Mouse (Mus musculus) pancreas, adult 10 weeks (tissue): ENCODE data around the gene Awat1. TPM values are rescaled to one million over a fixed set of nuclear protein-coding genes. Genes with fewer than 3 reads are reported as not detected.

Source experiments
- polyA plus RNA-seq: library from polyadenylated mRNA; stranded (reverse); fragments of 350-450 nt; fragmentation: Illumina TruSeq; extraction: RNeasy Lipid Tissue Mini Kit (QIAGEN cat#74804); gene quantifications from one replicate; pipeline ENCODE4 v1.2.3, GENCODE M21; 2015; ENCODE audit warnings: low read depth, low replicate concordance; ENCODE audit not compliant: insufficient read depth

Gene Awat1
- not detected for polyA plus RNA-seq

DNA sequence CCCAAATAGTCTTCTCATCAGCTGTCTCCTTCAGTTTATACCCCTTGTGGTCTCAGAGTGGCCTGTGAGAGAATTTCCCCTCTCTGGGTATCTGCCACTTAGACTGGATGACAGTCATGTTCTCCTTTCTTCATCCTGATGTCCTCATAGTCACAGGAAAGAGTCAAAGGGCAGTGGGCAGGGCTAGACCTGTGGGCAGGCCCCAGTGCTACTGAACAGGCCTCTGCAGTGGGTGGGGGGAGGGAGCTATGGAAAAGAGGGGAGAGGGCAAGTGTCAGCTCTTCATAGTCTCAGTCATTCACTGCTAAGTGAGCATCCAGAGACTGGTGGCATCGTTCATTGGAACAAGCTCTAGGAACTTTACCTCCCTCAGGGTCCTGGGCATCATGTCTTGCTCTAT is at the start of gene Awat1:
Gene Awat1 (plus strand): TSS at position 301 of the 400 bp plus-strand sequence.

DNA sequence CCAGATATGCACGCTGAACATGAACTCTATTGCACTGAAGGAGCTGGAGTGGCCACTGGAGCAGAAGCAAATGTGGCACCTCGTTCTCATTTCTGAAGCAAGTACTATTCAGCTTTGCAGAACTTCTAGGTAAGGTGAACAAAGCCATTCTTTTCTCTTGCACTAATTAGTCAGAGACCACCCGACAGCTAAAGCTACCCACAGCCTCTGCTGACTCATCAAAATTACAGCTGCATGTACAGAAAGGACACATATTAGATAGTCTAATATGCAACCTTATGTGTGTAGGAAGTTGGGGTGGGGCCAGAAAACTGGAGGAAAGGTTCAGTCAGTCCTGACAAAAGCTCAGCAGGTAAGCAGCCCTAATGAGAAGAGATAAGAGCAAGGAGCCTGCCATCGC is 47.6 kb upstream of the Awat1 start, which contains the start of gene Dgat2l6:
Gene Dgat2l6 (plus strand): TSS at position 368 of the 400 bp plus-strand sequence.

GRCm38 (mm10) chrX:100594791-100595190 is 22.7 kb downstream of the Awat1 start, which contains the start of gene P2ry4:
TSS of gene P2ry4 (minus strand) at chrX:100594869.

GRCm38 (mm10) chrX:100605314-100605713 is 33.3 kb downstream of the Awat1 start, which contains the start of gene Arr3:
TSS of gene Arr3 (plus strand) at chrX:100605497.

DNA sequence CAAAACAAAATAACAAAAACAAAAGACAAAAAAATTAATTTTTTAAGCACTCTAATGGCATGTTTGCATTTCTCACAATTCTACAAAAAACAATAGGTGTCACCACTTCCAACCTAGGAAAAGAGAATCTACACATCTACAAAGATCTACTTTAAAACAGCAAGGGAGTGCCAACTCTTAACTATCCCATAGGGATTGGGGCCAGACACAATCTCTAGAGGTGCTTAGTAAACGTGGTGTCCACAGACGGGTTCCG is 53.4 kb downstream of the Awat1 start, which contains the start of gene Kif4:
Gene Kif4 (plus strand): TSS at position 192 of the 256 bp plus-strand sequence.

GRCm38 (mm10) chrX:100625802-100626793 is 54.0 kb downstream of the Awat1 start, which contains the start of gene Pdzd11:
TSS of gene Pdzd11 (minus strand) at chrX:100626568.

Other genes starting within 250 kb of the Awat1 start
- not detected for gene Otud6a, start 143.2 kb upstream of the Awat1 start, polyA plus RNA-seq
- gene Awat2, start 129.5 kb upstream of the Awat1 start, polyA plus RNA-seq, result not detected
- 11.2 TPM for gene Igbp1, start 78.0 kb upstream of the Awat1 start, polyA plus RNA-seq
- not detected for gene Dgat2l6, start 47.4 kb upstream of the Awat1 start, polyA plus RNA-seq
- not detected for gene P2ry4, start 22.6 kb downstream of the Awat1 start, polyA plus RNA-seq
- not detected for gene Arr3, start 33.2 kb downstream of the Awat1 start, polyA plus RNA-seq
- gene Kif4, start 53.5 kb downstream of the Awat1 start, polyA plus RNA-seq, result not detected
- 8.1 TPM for gene Pdzd11, start 54.3 kb downstream of the Awat1 start, polyA plus RNA-seq
- gene Gdpd2, start 157.6 kb downstream of the Awat1 start, polyA plus RNA-seq, result not detected
- 7.2 TPM for gene Dlg3, start 195.5 kb downstream of the Awat1 start, polyA plus RNA-seq